ENCODE assay signal across 9 mouse cellular contexts in the genomic region with DNA sequence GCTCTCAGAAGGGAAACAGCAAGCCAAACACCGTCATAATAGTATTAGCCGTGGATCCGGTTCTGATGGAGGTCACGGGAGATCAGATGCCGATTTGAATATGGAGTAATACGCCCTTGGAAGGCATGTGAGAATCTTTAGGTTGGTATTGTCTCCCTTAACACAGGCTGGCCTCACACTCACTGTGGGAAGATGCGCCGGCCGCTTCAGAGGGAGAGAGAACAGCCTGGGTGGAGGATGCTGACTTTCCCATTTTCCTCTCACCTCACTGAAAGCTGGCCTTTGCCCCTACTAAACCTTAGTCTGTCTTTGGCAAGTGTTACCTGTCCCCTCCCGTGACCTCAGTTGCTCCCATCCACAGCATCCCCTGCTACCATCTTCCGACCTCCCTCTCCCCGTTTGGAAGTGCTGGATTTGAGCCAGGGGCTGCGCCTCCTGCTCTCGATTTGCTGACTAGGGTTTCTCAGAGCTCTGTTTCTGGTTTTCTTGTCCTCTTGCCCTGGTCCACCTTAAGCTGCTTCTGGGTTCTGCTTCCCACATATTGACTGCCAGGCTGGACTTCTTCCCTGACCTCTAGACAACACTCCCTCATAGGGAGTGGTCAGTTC.
DNase-seq lines count a peak whose midpoint lies in the region; ATAC-seq and TF ChIP-seq lines count a peak whose summit lies in the region.
"Had no signal": no experiment of that assay in that cellular context is flagged by ENCODE, and none has a peak within 500 bp of the region (broad histone marks: within the 10 kb centered on the region; RNA-seq: fewer than 3 reads in every experiment).

No protein-coding gene starts in this region.

- peak; percentile 10 for DNase-seq in R1 (ENCODE audit: low read depth, low spot score)
- peak; percentile 13 for DNase-seq in brain, embryonic 14.5 days (ENCODE audit: low read depth)
- peak; percentile 27 for DNase-seq in kidney, postnatal 14 days
- DNase-seq in frontal cortex, adult 2 months (ENCODE audit: extremely low spot score in 1 of 2, low spot score in 1 of 2): no peak
- DNase-seq: liver; thymus, adult 18-20 months had no signal

- peaks cover 5% of the 10 kb centered on the region in 2 experiments for H3K4me1 ChIP-seq in heart, embryonic 14.5 days (ENCODE audit: control insufficient read depth in 2 of 2, insufficient read depth in 2 of 2, low read length in 2 of 2)
- peaks cover 3% of the 10 kb centered on the region for H3K4me1 ChIP-seq in heart, embryonic 12.5 days (replicated peaks)

- TF ChIP-seq POLR2A in brain, embryonic 14.5 days (IDR thresholded peaks at IDR 0.05; ENCODE audit: borderline replicate concordance, extremely low read depth, insufficient read depth, insufficient read length, poor library complexity, severe bottlenecking): no peak

- no peak overlapping the region for H3K9ac ChIP-seq in heart, embryonic 14.5 days (ENCODE audit: low read length)
- no peak overlapping the region for H3K9ac ChIP-seq in heart, embryonic 12.5 days

- no peaks in the 10 kb centered on the region for H3K27me3 ChIP-seq in heart, embryonic 14.5 days (ENCODE audit: control insufficient read depth, insufficient read depth, low read length)
- no peaks in the 10 kb centered on the region for H3K27me3 ChIP-seq in heart, embryonic 12.5 days (replicated peaks)

- H3K4me2 ChIP-seq in heart, embryonic 14.5 days (ENCODE audit: low read length): 0 out of 2 replicates have a peak overlapping the region, but pooled peaks have one; percentile 4
- no peak overlapping the region for H3K4me2 ChIP-seq in heart, embryonic 12.5 days

- ATAC-seq in heart, embryonic 14.5 days (ENCODE audit: insufficient number of reproducible peaks, insufficient read depth, low FRiP score, low read depth): no peak
- ATAC-seq in heart, embryonic 12.5 days (ENCODE audit: insufficient number of reproducible peaks, low FRiP score): no peak
- no peak for ATAC-seq in inflammation-experienced regulatory T-cells, adult 6 months

- H3K36me3 ChIP-seq in heart, embryonic 14.5 days (ENCODE audit: control insufficient read depth, insufficient read depth, low read length): no peaks in the 10 kb centered on the region
- H3K36me3 ChIP-seq in heart, embryonic 12.5 days: no peaks in the 10 kb centered on the region

- H3K27ac ChIP-seq in heart, embryonic 14.5 days (replicated peaks in 1 of 2; ENCODE audit: control insufficient read depth in 1 of 2, insufficient read depth in 1 of 2, low read depth in 2 of 2, low read length in 2 of 2): no peak overlapping the region
- no peak overlapping the region for H3K27ac ChIP-seq in heart, embryonic 12.5 days (ENCODE audit: poor library complexity, severe bottlenecking)

- WGBS in heart, embryonic 14.5 days: 68% methylated on average over 14 of the region's 14 CpGs
- 69% methylated on average over 14 of the region's 14 CpGs for WGBS in heart, embryonic 12.5 days

- TF ChIP-seq CTCF in brain, embryonic 14.5 days (IDR thresholded peaks at IDR 0.05; ENCODE audit: borderline replicate concordance, extremely low read depth, insufficient read depth, insufficient read length): no peak

- H3K4me3 ChIP-seq in heart, embryonic 14.5 days (ENCODE audit: control insufficient read depth in 1 of 2, insufficient read depth in 1 of 2, low read depth in 1 of 2, low read length in 2 of 2): no peak overlapping the region
- no peak overlapping the region for H3K4me3 ChIP-seq in heart, embryonic 12.5 days

- no peaks in the 10 kb centered on the region for H3K9me3 ChIP-seq in heart, embryonic 14.5 days (ENCODE audit: control insufficient read depth, low read length)
- H3K9me3 ChIP-seq in heart, embryonic 12.5 days (replicated peaks): no peaks in the 10 kb centered on the region

Comparison
In these comparisons a context has a peak if more than half of its experiments do, and no peak if none do; other contexts are left out.
1. DNase-seq: peak in R1 (single experiment), brain, embryonic 14.5 days (single experiment) and kidney, postnatal 14 days (single experiment); none in frontal cortex, adult 2 months (0 of 2).